Mouse (Mus musculus) intestine, embryonic 14.5 days (tissue): ENCODE data around the gene Tiam1. TPM values are rescaled to one million over a fixed set of nuclear protein-coding genes. Genes with fewer than 3 reads are reported as not detected.

Experiments
- ATAC-seq: fragments of 200-750 bp; cut with Nextera tagmentation; replicated peaks from 2 replicates; pipeline ENCODE4 v1.8.0; 2017; ENCODE audit warnings: low read depth, moderate number of reproducible peaks, moderate TSS enrichment, moderate library complexity; ENCODE audit not compliant: low FRiP score, low TSS enrichment
- DNase-seq: peaks from one replicate; pipeline ENCODE4 v3.0.0-alpha.2; 2018; ENCODE audit warnings: low spot score
- H3K27ac ChIP-seq: fragments of 300-500 bp; sonication (generic); 2 replicates; pipeline ENCODE4 v1.5.1; 2014; ENCODE audit warnings: low read depth, mild to moderate bottlenecking, control low read depth
- H3K27me3 ChIP-seq: fragments of 300-500 bp; sonication (generic); replicated peaks from 2 replicates; pipeline ENCODE4 v1.6.1; 2014; ENCODE audit warnings: low read length, control low read depth; ENCODE audit not compliant: control insufficient read depth, insufficient read depth
- H3K36me3 ChIP-seq: fragments of 300-500 bp; sonication (generic); 2 replicates; pipeline ENCODE4 v1.6.1; 2014; ENCODE audit warnings: low read length, control low read depth; ENCODE audit not compliant: control insufficient read depth, insufficient read depth
- H3K4me1 ChIP-seq: fragments of 300-500 bp; sonication (generic); replicated peaks from 2 replicates; pipeline ENCODE4 v1.6.1; 2014; ENCODE audit warnings: low read length, control low read depth, mixed read lengths; ENCODE audit not compliant: control insufficient read depth, insufficient read depth
- H3K4me2 ChIP-seq: fragments of 300-500 bp; sonication (generic); 2 replicates; pipeline ENCODE4 v1.6.1; 2014; ENCODE audit warnings: low read length
- H3K4me3 ChIP-seq: fragments of 300-500 bp; sonication (generic); 2 replicates; pipeline ENCODE4 v1.5.1; 2014; ENCODE audit warnings: low read depth, low read length, control low read depth, mixed read lengths
- H3K9ac ChIP-seq: fragments of 300-500 bp; sonication (generic); 2 replicates; pipeline ENCODE4 v1.6.1; 2014; ENCODE audit warnings: mild to moderate bottlenecking, low read length
- H3K9me3 ChIP-seq: fragments of 300-500 bp; sonication (generic); 2 replicates; pipeline ENCODE4 v1.6.1; 2016; ENCODE audit warnings: low read length, control low read depth; ENCODE audit not compliant: control insufficient read depth
- WGBS: fragments of 180-500 bp; shearing (Covaris S2); extraction: QIAGEN DNeasy Blood & Tissue Kit; methylation state at CpG from one replicate; pipeline ENCODE4 v1.1.7; 2014; 5-methylcytosine and 5-hydroxymethylcytosine counted together
- polyA plus RNA-seq: library from polyadenylated mRNA; unstranded; fragments of >200 nt; fragmentation: Nextera tagmentation; extraction: Ambion mirVana; gene quantifications from 2 replicates; pipeline ENCODE4 v1.2.1, GENCODE M21; 2014

Tiam1 gene
- polyA plus RNA-seq, 1 experiment from 2014 or later: 21.4 TPM

DNA sequence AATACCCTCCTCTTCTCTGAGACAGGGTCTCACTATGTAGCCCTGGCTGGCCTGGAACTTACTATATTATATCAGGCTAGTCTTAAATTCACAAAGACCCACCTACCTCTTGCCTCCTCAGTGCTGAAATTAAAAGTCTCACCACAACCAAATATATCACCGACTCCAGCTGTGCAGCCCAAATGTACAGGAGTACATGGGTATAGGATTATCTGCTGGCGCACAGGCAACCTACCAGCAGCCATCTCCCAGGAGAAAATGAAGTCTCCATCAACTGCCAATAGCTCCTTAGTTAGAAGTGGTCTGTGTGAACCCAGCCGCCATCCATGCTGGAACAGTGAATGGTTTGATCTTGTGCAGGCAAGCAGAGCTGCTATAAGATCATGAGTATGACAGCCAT, 34.8 kb upstream of the Tiam1 start:
- DNase-seq: no peak
- no peaks in the 10 kb centered on the region for H3K9me3 ChIP-seq
- WGBS: 92% methylated on average over 3 of the region's 3 CpGs

DNA sequence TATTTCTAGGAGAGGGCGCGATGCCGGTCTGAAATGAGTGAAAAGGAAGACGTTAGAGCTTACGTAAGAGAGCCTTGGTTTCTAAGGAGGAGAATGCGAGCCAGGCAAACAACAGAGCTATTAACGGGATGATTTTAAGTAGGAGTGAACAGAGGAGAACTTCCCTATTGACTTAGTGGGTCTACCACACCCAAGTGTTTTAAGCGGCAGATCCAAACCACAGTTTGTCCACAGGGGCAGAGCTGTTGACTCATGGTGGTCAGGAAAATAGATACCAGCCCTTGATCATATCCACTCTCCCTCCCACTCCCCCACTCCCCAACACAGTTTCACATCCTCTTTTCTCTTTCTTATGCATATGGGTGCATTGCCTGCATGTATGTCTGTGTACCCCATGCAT, 33.9 kb upstream of the Tiam1 start:
- no peaks in the 10 kb centered on the region for H3K36me3 ChIP-seq
- WGBS: 70% methylated on average over 8 of the region's 8 CpGs
- H3K9me3 ChIP-seq: no peaks in the 10 kb centered on the region
- ATAC-seq (no peak), DNase-seq (no peak)
- H3K27me3 ChIP-seq: no peaks in the 10 kb centered on the region
- H3K4me1 ChIP-seq: no peaks in the 10 kb centered on the region
- H3K27ac ChIP-seq: no peak overlapping the region
- H3K4me3 ChIP-seq: no peak overlapping the region
- no peak overlapping the region for H3K4me2 ChIP-seq
- no peak overlapping the region for H3K9ac ChIP-seq

More for the DNA sequence above, 34.8 kb upstream of the Tiam1 start:
- Histone ChIP-seq H3K36me3 (no peaks in the 10 kb centered on the region), H3K27ac (no peak overlapping the region), H3K4me2 (no peak overlapping the region), H3K4me3 (no peak overlapping the region), H3K4me1 (no peaks in the 10 kb centered on the region), H3K27me3 (no peaks in the 10 kb centered on the region), H3K9ac (no peak overlapping the region)
- ATAC-seq: no peak

DNA sequence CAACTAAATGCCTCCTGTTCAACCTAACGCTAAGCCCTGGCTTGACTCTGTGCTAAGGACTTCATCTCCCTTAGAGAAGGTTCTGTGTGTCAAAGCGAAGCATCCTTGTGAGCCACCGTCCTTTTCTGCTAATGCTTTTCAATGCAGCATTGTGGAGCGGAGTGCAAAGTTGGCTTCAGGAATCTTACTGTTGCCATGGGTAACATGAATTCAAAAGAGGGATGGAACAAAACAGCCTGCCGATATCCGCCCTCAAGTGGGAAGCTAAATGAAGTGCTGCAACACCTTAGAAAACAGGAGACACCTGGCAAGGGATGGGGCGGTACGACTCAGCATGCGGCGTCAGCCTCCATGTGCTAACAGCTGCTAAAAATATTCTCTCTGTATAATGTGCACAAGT, 32.9 kb upstream of the Tiam1 start:
- Histone ChIP-seq H3K36me3 (no peaks in the 10 kb centered on the region), H3K9ac (no peak overlapping the region), H3K27ac (no peak overlapping the region), H3K9me3 (no peaks in the 10 kb centered on the region), H3K4me2 (no peak overlapping the region), H3K4me3 (no peak overlapping the region), H3K27me3 (no peaks in the 10 kb centered on the region), H3K4me1 (no peaks in the 10 kb centered on the region)
- DNase-seq (no peak), ATAC-seq (no peak)
- WGBS: 60% methylated on average over 10 of the region's 10 CpGs

DNA sequence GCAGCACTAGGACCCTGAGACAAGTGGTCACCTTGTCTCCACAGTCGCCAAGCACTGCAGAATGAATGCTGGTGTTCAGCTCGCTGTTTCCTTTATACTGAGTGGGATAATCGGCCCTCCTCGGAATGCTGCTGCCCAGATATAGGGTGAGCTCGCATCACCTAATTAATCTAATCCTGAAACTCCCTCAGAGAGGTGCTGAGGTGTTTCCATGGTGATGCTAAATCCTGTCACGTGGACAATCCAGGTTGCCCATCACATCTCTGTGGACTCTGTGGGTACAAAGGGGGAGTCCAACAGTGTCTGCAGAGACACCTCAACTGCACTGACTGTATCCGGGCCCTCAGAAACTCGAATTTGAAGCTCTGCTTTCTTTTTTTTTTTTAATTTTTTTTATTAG, 27.8 kb upstream of the Tiam1 start:
- Histone ChIP-seq H3K9ac (no peak overlapping the region), H3K9me3 (no peaks in the 10 kb centered on the region), H3K27ac (no peak overlapping the region), H3K4me2 (no peak overlapping the region), H3K27me3 (no peaks in the 10 kb centered on the region), H3K36me3 (no peaks in the 10 kb centered on the region), H3K4me1 (no peaks in the 10 kb centered on the region), H3K4me3 (no peak overlapping the region)
- no peak for DNase-seq
- WGBS: 68% methylated on average over 8 of the region's 8 CpGs
- ATAC-seq: no peak

DNA sequence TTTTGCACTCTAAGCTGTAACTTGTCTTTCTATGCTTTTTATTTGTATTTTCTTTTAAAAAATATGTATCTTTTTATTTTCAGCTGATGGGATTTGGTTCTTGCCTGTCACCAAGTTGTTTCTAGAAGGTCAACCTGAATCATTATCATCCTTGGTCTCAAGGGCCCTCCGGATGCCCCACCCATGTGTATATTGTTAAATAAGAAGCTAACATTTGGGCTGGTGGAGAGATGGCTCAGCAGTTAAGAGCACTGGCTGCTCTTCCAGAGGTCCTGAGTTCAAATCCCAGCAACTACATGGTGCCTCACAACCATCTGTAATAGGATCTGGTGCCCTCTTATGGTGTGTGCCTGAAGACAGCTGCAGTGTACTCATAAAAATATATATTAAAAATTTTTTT, 27.1 kb upstream of the Tiam1 start:
- no peaks in the 10 kb centered on the region for H3K4me1 ChIP-seq
- no peak overlapping the region for H3K9ac ChIP-seq
- no peaks in the 10 kb centered on the region for H3K9me3 ChIP-seq
- 93% methylated on average over 1 of the region's 1 CpGs for WGBS
- no peak overlapping the region for H3K4me2 ChIP-seq
- no peak overlapping the region for H3K4me3 ChIP-seq
- H3K27ac ChIP-seq: no peak overlapping the region
- no peak for ATAC-seq
- DNase-seq: no peak
- no peaks in the 10 kb centered on the region for H3K36me3 ChIP-seq
- no peaks in the 10 kb centered on the region for H3K27me3 ChIP-seq

GRCm38 (mm10) chr16:90169863-90170630, 26.5 kb upstream of the Tiam1 start:
- Histone ChIP-seq H3K36me3 (no peaks in the 10 kb centered on the region), H3K4me2 (no peak overlapping the region), H3K9me3 (no peaks in the 10 kb centered on the region), H3K4me3 (no peak overlapping the region), H3K27ac (no peak overlapping the region), H3K4me1 (no peaks in the 10 kb centered on the region), H3K9ac (no peak overlapping the region), H3K27me3 (no peaks in the 10 kb centered on the region)
- DNase-seq (no peak), ATAC-seq (no peak)
- 49% methylated on average over 13 of the region's 13 CpGs for WGBS

DNA sequence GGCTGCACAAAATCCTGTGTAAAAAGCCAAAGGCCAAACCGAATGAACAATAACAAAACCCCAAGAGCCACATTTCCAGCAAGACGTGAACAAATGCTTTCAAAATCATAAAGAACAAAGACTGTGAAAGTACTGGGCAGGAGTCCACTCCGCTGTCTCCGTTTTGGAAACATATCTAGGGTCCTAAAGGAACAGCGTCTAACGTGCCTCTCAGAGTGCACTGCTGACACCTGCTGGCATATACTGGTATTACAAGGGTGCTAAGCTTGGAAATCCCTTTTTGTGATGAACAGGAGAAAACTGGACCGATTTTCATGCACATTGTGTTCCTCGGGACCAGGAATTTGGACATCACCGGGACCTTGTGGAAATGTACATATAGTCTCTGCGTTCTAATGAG, 24.1 kb upstream of the Tiam1 start:
- WGBS: 38% methylated on average over 10 of the region's 10 CpGs
- H3K9ac ChIP-seq: no peak overlapping the region
- ATAC-seq (no peak), DNase-seq (peak; percentile 94)
- H3K36me3 ChIP-seq: no peaks in the 10 kb centered on the region
- H3K4me2 ChIP-seq: no peak overlapping the region
- no peak overlapping the region for H3K27ac ChIP-seq
- no peaks in the 10 kb centered on the region for H3K27me3 ChIP-seq
- no peaks in the 10 kb centered on the region for H3K4me1 ChIP-seq
- H3K4me3 ChIP-seq: no peak overlapping the region
- no peaks in the 10 kb centered on the region for H3K9me3 ChIP-seq

GRCm38 (mm10) chr16:90165435-90165834, 21.9 kb upstream of the Tiam1 start:
- 79% methylated on average over 2 of the region's 2 CpGs for WGBS
- Histone ChIP-seq H3K4me1 (no peaks in the 10 kb centered on the region), H3K4me3 (no peak overlapping the region), H3K27me3 (no peaks in the 10 kb centered on the region), H3K4me2 (no peak overlapping the region), H3K9me3 (no peaks in the 10 kb centered on the region), H3K27ac (no peak overlapping the region), H3K36me3 (no peaks in the 10 kb centered on the region), H3K9ac (no peak overlapping the region)
- DNase-seq (no peak), ATAC-seq (no peak)

GRCm38 (mm10) chr16:90164942-90165341, 21.4 kb upstream of the Tiam1 start:
- Histone ChIP-seq H3K4me3 (no peak overlapping the region), H3K27me3 (no peaks in the 10 kb centered on the region), H3K4me1 (no peaks in the 10 kb centered on the region), H3K9ac (no peak overlapping the region), H3K27ac (no peak overlapping the region), H3K9me3 (no peaks in the 10 kb centered on the region), H3K4me2 (no peak overlapping the region), H3K36me3 (no peaks in the 10 kb centered on the region)
- DNase-seq (no peak), ATAC-seq (no peak)
- whole genome bisulfite sequencing: 90% methylated on average over 11 of the region's 11 CpGs
